Mouse (Mus musculus) ovary, adult 2 months (tissue): ENCODE measurements around the gene Kdsr. TPM values are rescaled to one million over a fixed set of nuclear protein-coding genes. Genes with fewer than 3 reads are reported as not detected.

Experiments used
- polyA plus RNA-seq: library from polyadenylated mRNA; depleted of rRNA; stranded (reverse); fragments of >200 nt; gene quantifications from 2 replicates; pipeline ENCODE4 v1.2.3, GENCODE M21; 2012; rRNA removed

The Kdsr gene
- polyA plus RNA-seq = 29.2 and 29.7 TPM in 2 replicates

DNA sequence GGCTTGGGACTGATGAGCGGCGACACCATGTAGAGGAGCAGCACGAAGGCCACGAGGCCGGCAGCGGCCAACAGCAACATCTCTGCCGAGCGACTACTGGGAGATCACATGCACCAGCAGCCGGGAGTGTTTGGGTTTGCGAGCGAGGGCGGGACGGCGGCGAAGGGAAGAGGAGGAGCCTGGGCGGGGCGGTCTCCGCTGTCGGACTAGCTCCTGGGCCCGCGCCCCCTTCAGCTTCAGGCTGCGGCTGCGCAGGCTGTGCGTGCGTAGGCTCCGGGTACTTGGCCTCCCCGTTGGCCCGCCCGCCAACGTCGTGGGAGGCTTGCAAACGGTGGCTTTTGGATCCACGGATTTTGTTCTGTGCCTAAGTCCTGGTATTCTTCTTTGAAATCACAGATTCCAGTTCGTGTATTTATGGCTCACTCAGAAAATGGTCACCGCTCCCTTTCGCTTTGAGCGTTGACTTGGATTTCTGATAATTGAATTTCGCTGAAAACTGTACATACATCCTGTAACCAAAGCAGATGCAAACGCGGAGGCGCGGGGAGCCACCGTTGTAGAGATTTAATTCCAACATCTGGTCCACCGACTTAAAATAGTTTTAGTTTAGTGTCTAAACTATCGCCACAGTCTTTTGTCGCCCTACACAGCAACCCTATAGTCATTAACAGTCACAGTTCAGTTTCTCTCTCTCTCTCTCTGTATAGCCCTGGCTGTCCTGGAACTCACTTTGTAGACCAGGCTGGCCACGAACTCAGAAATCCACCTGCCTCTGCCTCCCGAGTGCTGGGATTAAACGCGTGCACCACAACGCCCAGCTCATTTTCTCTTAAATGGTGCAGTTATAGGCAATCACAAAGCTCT, at the start of gene Kdsr:
Gene Kdsr (minus strand): TSS at position 156 of the 864 bp plus-strand sequence.

DNA sequence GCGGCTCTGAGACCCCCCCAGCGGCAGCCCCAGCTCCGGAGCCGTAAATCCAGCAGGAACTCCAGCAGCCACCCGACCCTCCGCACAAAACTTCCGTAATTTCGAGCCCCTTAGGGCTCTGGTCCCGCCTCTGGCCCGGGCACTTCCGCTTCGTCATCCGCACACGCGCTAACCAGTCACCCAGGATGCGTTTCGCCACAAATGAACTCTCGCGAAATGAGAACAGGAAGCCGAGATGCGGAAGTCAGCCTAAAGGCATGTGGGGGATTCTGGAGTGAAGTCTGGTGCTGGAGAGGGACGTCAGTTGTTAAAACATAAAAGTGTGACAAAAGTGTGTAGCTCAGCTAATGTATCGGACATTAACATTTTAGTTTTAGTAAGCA, 37.0 kb upstream of the Kdsr start, which contains the start of gene Vps4b:
Gene Vps4b (minus strand): TSS at position 187 of the 383 bp plus-strand sequence.

DNA sequence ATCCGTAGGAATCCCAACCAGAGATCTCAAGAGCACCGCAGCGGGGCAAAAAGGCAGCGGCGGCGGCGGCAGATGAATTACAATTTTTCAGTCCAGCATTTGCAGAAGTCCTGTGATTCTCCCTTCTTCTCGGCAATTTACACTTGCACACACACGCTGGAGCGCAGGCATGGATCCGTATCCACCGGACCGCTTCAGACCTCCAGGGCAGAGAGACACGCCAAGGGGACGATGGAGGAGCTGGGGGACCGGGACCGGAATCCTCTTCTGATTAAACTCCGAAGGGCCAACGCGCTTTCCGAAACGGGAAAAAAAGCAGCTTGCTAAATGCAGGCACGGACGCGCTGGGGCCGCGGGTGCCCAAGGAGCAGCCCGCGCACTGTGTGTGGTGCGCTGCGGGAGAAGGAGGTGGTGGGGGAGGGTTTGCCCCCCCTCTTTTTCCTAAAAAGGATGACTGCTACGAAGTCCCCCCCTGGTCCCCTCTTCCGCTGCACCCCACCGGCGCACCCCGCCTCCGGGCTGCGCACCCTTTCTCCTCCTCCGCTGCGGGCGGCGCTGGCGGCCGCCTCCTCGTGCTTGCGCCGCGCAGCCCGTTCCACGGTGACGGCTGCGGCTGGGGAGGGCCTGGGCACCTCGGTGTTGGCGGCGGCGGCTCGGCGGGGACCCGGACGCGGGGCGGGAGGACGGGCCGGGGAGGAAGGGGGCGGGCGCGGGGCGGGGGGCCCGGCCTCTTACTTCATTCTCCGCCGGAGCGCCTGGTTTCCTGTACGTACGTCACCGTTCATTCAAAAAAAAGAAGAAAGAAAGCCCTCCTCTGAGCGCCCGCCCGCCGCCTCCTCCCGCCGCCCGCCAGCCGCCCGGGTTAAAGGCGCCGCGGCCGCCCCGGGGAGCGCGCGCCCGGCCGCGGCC, 45.7 kb downstream of the Kdsr start, which contains the start of gene Bcl2:
Gene Bcl2 (minus strand): TSS at position 654 of the 909 bp plus-strand sequence.

Other genes starting within 250 kb of the Kdsr start
- 2.7 and 3.8 TPM in 2 replicates for gene Bcl2, start 45.5 kb downstream of the Kdsr start, polyA plus RNA-seq
- 18.0 and 18.5 TPM in 2 replicates for gene Vps4b, start 37.0 kb upstream of the Kdsr start, polyA plus RNA-seq
- 0.05 and 0.06 TPM in 2 replicates for gene Serpinb5, start 101.4 kb upstream of the Kdsr start, polyA plus RNA-seq
- gene Serpinb12, start 174.7 kb upstream of the Kdsr start, polyA plus RNA-seq = 0.18 TPM in 1 of 2 replicates, not detected in the other
- gene Serpinb13, start 221.3 kb upstream of the Kdsr start, polyA plus RNA-seq = not detected in 2 replicates